Mouse (Mus musculus) lung, postnatal 0 days (tissue): Measurements from ENCODE around the gene Mrpl21.
A peak's percentile ranks its signal among the peaks of the same experiment; 100 is the strongest.

Experiments
- CTCF ChIP-seq: IDR thresholded peaks from 2 replicates; pipeline ENCODE4 v1.5.1; 2016; ENCODE audit warnings: antibody characterized with exemption, mild to moderate bottlenecking
- EP300 ChIP-seq: IDR thresholded peaks from 2 replicates; pipeline ENCODE4 v1.6.1; 2016; ENCODE audit warnings: antibody characterized with exemption, mild to moderate bottlenecking, control low read depth

DNA sequence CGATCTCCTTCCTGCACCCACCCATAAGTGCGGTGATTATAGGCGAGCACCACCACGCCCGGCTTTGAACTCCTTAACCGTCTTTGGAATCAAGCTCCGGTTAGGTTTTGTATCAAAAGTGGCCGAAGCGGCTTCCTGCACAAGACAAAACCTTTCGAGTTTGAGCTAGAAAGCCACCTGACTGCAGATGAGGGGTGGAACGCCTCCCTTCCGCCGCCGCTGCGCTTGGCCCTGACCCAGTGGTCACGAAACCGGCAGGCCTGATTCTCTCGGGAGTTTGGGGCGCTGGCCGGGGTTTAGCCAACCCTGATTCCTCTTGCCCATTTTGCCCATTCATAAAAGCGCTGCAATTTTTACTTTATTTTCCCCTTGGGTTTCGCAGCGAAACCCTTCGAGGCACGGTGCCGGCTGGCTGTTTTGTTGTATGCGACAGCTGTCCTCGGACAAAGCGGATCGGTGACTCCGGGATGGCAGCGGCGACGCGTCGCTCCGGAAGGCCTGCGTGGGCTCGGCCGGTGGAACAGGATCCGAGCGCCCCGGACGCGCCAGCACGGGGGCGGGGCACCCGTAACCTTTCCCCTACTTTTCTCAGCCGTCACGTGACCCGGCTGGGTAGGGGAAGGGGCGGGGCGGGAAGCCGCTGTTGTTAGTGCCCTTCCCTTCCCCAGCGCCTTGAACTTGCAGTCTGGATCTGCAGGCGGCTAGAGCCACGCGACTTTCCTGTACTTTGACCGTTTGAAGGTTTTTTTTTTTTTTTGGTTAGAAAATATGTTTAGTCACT is 42.4 kb downstream of the Mrpl21 start:
- TF ChIP-seq CTCF (no peak), EP300 (peak; percentile 50)
